Mouse (Mus musculus): ENCODE data around the gene Krtap6-2.

DNA sequence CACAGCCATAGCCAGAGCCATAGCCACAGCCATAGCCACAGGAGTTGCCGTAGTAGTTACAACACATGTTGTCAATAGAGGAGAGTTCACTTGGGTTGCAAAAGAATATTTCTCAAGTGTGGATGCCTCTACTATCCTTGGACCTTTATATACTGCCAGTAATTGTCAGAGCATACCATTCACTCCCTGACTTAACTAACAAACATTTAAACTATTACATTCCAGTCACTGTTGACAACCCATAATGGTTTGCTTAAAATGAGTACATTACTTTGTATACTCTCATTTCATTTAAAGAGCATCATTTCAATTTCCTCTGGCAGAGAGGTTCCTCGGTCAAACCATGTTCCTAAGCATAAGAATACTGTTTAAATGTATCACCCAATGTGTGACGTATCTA, at the start of gene Krtap6-2:
- TF ChIP-seq CTCF (IDR thresholded peaks at IDR 0.05; ENCODE audit: low read depth) = no peak
- no peak for TF ChIP-seq EP300 (IDR thresholded peaks at IDR 0.05; ENCODE audit: low read depth)

Measured in liver, postnatal 0 days (tissue).